Mouse (Mus musculus) liver, postnatal 0 days (tissue): ENCODE data around the gene Hsp90ab1.

ENCODE experiments used
- CTCF ChIP-seq: sonication (generic); IDR thresholded peaks from 2 replicates; pipeline ENCODE4 v1.5.1; 2016; ENCODE audit warnings: antibody characterized with exemption, low read depth
- EP300 ChIP-seq: IDR thresholded peaks from 2 replicates; pipeline ENCODE4 v1.6.1; 2016; ENCODE audit warnings: antibody characterized with exemption, low read depth, mild to moderate bottlenecking

- TF ChIP-seq CTCF, result no peak
- no peak for TF ChIP-seq EP300
Observed at GRCm38 (mm10) chr17:45595736-45596390, 22.8 kb upstream of the Hsp90ab1 start.
